Mouse (Mus musculus) monocyte, adult 5-6 weeks (primary cell): ENCODE results near the gene Asphd2. TPM values are rescaled to one million over a fixed set of nuclear protein-coding genes. Genes with fewer than 3 reads are reported as not detected.

Source experiments
- ATAC-seq: fragments of 153-309, 156-312 bp; replicated peaks from 2 replicates; pipeline ENCODE4 v1.8.0; 2017; ENCODE audit warnings: mild to moderate bottlenecking; ENCODE audit not compliant: low TSS enrichment, insufficient number of reproducible peaks, severe bottlenecking, poor library complexity, low FRiP score
- total RNA-seq: library from RNA; stranded (forward); fragments of 200-1000, 200-491, 200-594 nt; gene quantifications from 3 replicates; pipeline ENCODE4 v1.2.3, GENCODE M21; 2017

The Asphd2 gene
- total RNA-seq, 1 experiment from 2014 or later = not detected

GRCm38 (mm10) chr5:112393741-112394414 lies 788 bp downstream of the Asphd2 start:
- no peak for ATAC-seq

- no peak for ATAC-seq
These were observed 2.9 kb downstream of the Asphd2 start for GRCm38 (mm10) chr5:112391676-112392323.

- no peak for ATAC-seq
These were observed 3.7 kb downstream of the Asphd2 start for GRCm38 (mm10) chr5:112391002-112391401.

GRCm38 (mm10) chr5:112389352-112389751 lies 5.3 kb downstream of the Asphd2 start:
- ATAC-seq = no peak

- ATAC-seq = no peak
These were observed 8.7 kb downstream of the Asphd2 start for GRCm38 (mm10) chr5:112385973-112386372.

- ATAC-seq = peak; percentile 31; the same call in 1 of the 2 replicates
These were observed 9.7 kb downstream of the Asphd2 start for GRCm38 (mm10) chr5:112384805-112385472.

GRCm38 (mm10) chr5:112382641-112383330 lies 11.9 kb downstream of the Asphd2 start:
- no peak for ATAC-seq

GRCm38 (mm10) chr5:112382042-112382441 lies 12.6 kb downstream of the Asphd2 start:
- no peak for ATAC-seq

- no peak for ATAC-seq
These were observed 13.5 kb downstream of the Asphd2 start for GRCm38 (mm10) chr5:112381154-112381553.

- ATAC-seq = no peak
These were observed 15.9 kb downstream of the Asphd2 start for GRCm38 (mm10) chr5:112378716-112379115.

GRCm38 (mm10) chr5:112377380-112377779 lies 17.3 kb downstream of the Asphd2 start:
- no peak for ATAC-seq

- ATAC-seq = no peak
These were observed 18.6 kb downstream of the Asphd2 start for GRCm38 (mm10) chr5:112376111-112376510.

- no peak for ATAC-seq
These were observed 22.7 kb downstream of the Asphd2 start for GRCm38 (mm10) chr5:112371933-112372332.

- ATAC-seq = no peak
These were observed 24.3 kb downstream of the Asphd2 start for GRCm38 (mm10) chr5:112370236-112370813.

GRCm38 (mm10) chr5:112369326-112369725 lies 25.3 kb downstream of the Asphd2 start:
- no peak for ATAC-seq

- no peak for ATAC-seq
These were observed 26.0 kb downstream of the Asphd2 start for GRCm38 (mm10) chr5:112368666-112369065.

- no peak for ATAC-seq
These were observed 26.7 kb downstream of the Asphd2 start for GRCm38 (mm10) chr5:112367929-112368328.

GRCm38 (mm10) chr5:112367338-112367737 lies 27.3 kb downstream of the Asphd2 start:
- ATAC-seq = no peak

- ATAC-seq = no peak
These were observed 27.8 kb downstream of the Asphd2 start for GRCm38 (mm10) chr5:112366879-112367278.
